Mouse (Mus musculus): ENCODE measurements around the gene Pex6. TPM values are rescaled to one million over a fixed set of nuclear protein-coding genes. Genes with fewer than 3 reads are reported as not detected.

Pex6 gene
- total RNA-seq, 2 experiments from 2014 or later = 54.6 to 55.5 TPM

DNA sequence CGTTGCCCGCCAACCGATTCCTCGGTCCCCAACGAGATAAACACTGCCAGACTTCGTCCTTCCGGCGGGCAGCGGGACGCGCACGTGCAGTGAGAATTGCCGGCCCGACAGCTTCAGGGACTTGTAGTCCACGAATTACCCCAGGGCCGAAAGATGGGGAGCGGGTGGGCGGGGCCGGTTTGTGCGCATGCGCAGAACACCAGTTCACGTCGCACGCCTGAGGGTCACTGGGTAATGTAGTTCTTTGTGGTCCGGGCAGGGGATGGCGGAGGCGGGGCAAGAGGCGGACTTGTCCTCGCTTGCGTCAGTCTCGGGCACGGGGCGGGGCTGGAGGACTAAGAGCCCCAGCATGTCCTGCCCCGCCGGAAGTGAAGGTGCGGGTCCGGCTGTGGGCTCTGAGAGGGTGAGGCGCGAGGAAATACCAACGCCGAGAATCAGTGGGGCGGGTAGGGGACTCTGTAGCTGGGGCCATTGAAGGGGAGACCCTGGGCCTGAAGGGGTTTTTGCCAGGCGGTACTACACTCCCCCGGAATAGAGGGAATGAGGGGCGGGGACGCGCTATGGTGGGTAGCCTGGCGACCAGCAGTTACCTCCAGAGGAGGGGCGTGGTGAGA is 30.4 kb upstream of the Pex6 start, which contains the start of gene Klhdc3:
Klhdc3 (minus strand) TSS at position 155 of the 614 bp plus-strand sequence.
- peak within 1 kb of the TSS; percentile 86 for H3K27ac ChIP-seq
- no peak for TF ChIP-seq CTCF (IDR thresholded peaks at IDR 0.05)
- intact Hi-C loops (cut with DNase I) = loop anchor here (1.0 to 2.0 kb wide), 2 partner anchors 24 to 30 kb away; partner anchors contain the start of genes Pex6 and Ppp2r5d
- DNase-seq (ENCODE audit: extremely low spot score in 1 of 2, low spot score in 2 of 2) = peak; percentile 96 to 97
- H3K4me3 ChIP-seq = peak within 1 kb of the TSS; percentile 96

DNA sequence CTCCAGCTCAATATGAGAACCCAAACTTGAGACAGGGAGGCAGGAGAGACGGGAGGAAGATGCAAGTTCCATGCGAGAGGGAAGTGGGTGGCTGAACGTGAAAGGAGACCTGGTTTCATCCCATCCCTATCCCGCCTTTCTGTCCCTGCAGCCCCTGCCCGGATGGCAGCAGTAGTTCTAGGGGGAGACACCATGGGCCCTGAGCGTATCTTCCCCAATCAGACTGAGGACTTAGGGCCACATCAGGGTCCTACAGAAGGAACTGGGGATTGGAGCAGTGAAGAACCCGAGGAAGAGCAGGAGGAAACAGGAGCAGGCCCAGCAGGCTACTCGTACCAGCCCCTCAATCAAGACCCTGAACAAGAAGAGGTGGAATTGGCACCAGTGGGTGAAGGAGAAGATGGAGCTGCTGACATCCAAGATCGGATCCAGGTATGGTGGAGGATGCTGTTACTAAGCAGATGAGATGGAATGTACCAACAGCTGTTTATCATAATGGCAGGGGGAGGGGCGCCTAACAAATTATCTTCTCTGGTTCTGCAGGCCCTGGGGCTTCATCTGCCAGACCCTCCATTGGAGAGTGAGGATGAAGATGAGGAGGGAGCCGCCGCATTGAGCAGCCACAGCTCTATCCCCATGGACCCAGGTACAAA is 29.7 kb upstream of the Pex6 start:
- intact Hi-C loops (cut with DNase I) = loop anchor here (2.0 kb wide), 1 partner anchor 23 kb away; the partner anchor contains the start of gene Ppp2r5d
- no peak for TF ChIP-seq CTCF (IDR thresholded peaks at IDR 0.05)
- DNase-seq (ENCODE audit: extremely low spot score in 1 of 2, low spot score in 2 of 2) = no peak
- peak overlapping the region; percentile 96 for H3K4me3 ChIP-seq
- peak overlapping the region; percentile 69 for H3K27ac ChIP-seq

- no peak for DNase-seq (ENCODE audit: extremely low spot score in 1 of 2, low spot score in 2 of 2)
- intact Hi-C loops (cut with DNase I) = no loop called here
- no peak for TF ChIP-seq CTCF (IDR thresholded peaks at IDR 0.05)
- no peak overlapping the region for H3K4me3 ChIP-seq
- no peak overlapping the region for H3K27ac ChIP-seq
These were observed 28.4 kb upstream of the Pex6 start for GRCm38 (mm10) chr17:46682654-46683389.

DNA sequence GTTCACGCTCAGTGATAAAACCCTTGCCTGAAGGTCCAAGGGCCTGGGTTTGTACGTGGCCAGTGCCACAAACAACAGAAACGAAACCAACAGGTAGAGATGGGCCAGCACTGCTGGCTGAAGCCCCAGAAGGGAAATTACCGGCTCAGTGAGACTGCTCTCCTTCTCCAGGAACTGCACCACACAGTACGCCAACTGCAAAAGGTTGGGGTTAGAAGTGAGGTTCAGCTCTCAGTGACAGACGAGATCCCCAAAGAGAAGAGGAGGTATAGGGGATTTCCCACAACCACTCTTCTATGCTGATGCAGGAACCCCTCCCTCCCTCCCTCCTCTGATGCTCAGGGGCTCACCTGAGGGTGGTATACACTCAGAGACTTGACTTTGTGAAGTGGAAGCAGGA is 25.4 kb upstream of the Pex6 start:
- DNase-seq (ENCODE audit: extremely low spot score in 1 of 2, low spot score in 2 of 2) = no peak
- intact Hi-C loops (cut with DNase I) = no loop called here
- no peak for TF ChIP-seq CTCF (IDR thresholded peaks at IDR 0.05)
- Histone ChIP-seq H3K4me3 (no peak overlapping the region), H3K27ac (no peak overlapping the region)

DNA sequence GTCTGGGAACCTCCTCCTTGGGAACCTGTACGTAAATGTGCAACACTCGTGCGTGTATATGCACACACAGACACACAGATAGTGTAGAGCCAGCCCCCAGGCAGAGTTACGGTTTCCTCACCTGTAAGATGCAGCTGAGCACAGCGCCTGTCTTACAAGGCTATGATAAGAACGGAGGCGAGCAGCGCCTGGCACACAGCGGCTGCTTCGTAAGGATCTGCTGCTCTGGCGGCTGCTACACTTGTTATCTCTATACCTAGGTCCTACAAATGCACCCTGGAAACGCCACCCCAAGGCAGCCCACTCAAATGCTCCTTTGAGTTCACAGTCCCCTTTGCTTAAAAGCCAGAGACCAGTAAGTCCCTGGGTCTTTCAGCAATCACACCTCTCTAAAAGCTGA is 20.6 kb upstream of the Pex6 start:
- DNase-seq (ENCODE audit: extremely low spot score in 1 of 2, low spot score in 2 of 2) = no peak
- H3K4me3 ChIP-seq = no peak overlapping the region
- no peak overlapping the region for H3K27ac ChIP-seq
- intact Hi-C loops (cut with DNase I) = no loop called here
- TF ChIP-seq CTCF (IDR thresholded peaks at IDR 0.05) = no peak

DNA sequence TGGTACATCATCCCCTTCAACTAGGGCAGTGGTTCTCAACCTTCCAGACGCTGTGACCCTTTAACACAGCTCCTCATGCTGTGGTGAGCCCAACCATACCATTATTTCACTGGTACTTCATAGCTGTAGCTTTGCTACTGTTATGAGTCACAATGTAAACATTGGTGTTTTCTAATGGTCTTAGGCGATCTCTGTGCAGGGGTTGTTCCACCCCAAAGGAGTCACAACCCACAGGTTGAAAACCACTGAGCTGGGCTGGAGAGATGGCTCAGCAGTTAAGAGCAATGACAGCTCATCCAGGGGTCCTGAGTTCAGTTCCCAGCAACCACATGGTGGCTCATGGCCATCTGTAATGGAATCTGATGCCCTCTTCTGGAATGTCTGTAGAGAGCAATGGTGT is 19.9 kb upstream of the Pex6 start:
- intact Hi-C loops (cut with DNase I) = no loop called here
- no peak overlapping the region for H3K27ac ChIP-seq
- TF ChIP-seq CTCF (IDR thresholded peaks at IDR 0.05) = no peak
- H3K4me3 ChIP-seq = no peak overlapping the region
- DNase-seq (ENCODE audit: extremely low spot score in 1 of 2, low spot score in 2 of 2) = no peak

- no peak for TF ChIP-seq CTCF (IDR thresholded peaks at IDR 0.05)
- no peak overlapping the region for H3K4me3 ChIP-seq
- intact Hi-C loops (cut with DNase I) = no loop called here
- no peak overlapping the region for H3K27ac ChIP-seq
- DNase-seq (ENCODE audit: extremely low spot score in 1 of 2, low spot score in 2 of 2) = no peak
These were observed 16.7 kb upstream of the Pex6 start for GRCm38 (mm10) chr17:46694517-46695063.

DNA sequence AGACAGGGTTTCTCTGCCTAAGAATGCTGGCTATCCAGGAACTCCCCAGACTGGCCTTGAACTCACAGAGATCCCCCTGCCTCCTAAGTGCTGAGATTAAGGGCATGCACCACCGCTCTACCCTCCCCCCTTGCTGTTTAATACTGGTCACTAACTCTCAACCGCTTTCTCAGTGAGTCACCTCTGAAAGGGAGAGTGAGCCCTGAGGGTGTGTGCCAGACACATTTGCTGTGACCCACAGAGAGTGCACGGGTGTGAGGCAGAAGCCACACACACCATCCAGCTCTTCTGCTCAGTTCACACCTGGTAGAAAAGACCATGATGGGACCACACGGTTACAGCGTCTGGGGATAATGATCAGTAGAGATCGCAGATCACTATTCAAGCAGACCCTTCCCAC is 12.7 kb upstream of the Pex6 start:
- H3K27ac ChIP-seq = no peak overlapping the region
- DNase-seq (ENCODE audit: extremely low spot score in 1 of 2, low spot score in 2 of 2) = no peak
- intact Hi-C loops (cut with DNase I) = no loop called here
- TF ChIP-seq CTCF (IDR thresholded peaks at IDR 0.05) = no peak
- no peak overlapping the region for H3K4me3 ChIP-seq

GRCm38 (mm10) chr17:46699245-46699644 is 12.0 kb upstream of the Pex6 start:
- H3K4me3 ChIP-seq = no peak overlapping the region
- no peak for TF ChIP-seq CTCF (IDR thresholded peaks at IDR 0.05)
- intact Hi-C loops (cut with DNase I) = no loop called here
- no peak overlapping the region for H3K27ac ChIP-seq
- DNase-seq (ENCODE audit: extremely low spot score in 1 of 2, low spot score in 2 of 2) = no peak

DNA sequence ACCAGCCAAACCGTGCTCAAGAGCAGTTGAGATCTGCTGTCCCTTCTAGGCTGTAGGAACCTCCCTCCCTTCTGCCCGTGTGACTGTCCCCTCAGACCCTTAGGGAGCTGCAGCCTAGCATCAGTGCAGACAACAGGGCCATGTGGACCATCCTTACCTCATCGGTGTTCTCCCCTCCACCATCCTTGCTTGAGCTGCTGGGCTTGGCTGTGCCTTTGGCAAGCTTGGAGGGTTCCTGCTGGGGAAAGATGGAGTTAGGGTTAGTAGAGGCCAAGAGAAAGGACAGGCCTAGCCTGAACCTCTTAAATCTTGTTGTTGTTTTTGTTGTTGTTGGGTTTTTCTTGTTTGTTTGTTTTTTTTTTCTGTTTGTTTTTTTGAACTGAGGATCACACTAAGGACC is 11.4 kb upstream of the Pex6 start:
- DNase-seq (ENCODE audit: extremely low spot score in 1 of 2, low spot score in 2 of 2) = no peak
- Histone ChIP-seq H3K4me3 (no peak overlapping the region), H3K27ac (no peak overlapping the region)
- intact Hi-C loops (cut with DNase I) = loop anchor here (5.0 kb wide), 1 partner anchor 148 kb away; no protein-coding TSS in a partner anchor
- TF ChIP-seq CTCF (IDR thresholded peaks at IDR 0.05) = no peak

DNA sequence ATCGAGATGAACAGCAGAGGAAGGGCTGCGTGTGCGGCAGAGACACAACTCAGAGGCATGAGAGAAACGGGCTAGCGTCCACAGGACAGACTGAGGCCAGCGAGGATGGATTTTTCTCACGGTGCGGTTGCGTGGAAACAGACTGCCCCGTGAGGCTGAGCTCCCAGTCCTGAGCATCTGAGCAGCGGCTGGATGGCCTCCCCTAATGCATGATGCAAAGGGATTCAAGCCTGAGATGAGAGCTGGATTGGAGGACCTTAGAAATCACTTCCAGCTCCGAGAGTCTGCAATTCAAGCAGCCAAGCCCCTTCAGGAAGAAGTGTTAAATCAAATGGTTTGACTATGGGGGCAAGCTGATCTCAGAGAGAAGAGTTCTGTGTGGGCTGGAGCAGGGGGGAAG is 9.8 kb upstream of the Pex6 start:
- DNase-seq (ENCODE audit: extremely low spot score in 1 of 2, low spot score in 2 of 2) = no peak
- H3K4me3 ChIP-seq = peak overlapping the region; percentile 11
- no peak for TF ChIP-seq CTCF (IDR thresholded peaks at IDR 0.05)
- peak overlapping the region; percentile 13; the same call in 1 of the 2 replicates for H3K27ac ChIP-seq
- intact Hi-C loops (cut with DNase I) = loop anchor here (5.0 kb wide), 1 partner anchor 149 kb away; no protein-coding TSS in a partner anchor

DNA sequence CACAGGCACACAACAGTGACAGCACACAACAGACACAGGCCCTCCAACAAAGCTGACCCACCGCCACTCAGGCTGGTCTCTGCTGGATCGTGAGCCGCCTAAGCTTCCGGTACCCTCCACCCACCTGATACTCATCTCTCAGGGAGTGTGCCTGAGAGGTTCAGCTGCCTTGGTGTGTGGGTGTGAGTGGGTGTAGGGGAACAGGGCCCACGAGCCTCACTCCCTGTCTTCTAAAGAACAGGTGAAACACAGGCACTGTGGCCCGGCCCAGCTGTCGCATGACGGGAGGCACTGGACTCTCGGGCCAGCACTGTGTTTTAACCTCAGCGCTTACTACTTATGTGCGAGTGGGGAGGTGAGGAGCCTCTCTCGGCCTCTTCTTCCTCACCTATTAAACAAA is 9.2 kb upstream of the Pex6 start:
- H3K4me3 ChIP-seq = peak overlapping the region; percentile 21
- peak overlapping the region; percentile 0; the same call in 1 of the 2 replicates for H3K27ac ChIP-seq
- intact Hi-C loops (cut with DNase I) = loop anchor here (5.0 kb wide), 1 partner anchor 150 kb away; no protein-coding TSS in a partner anchor
- DNase-seq (ENCODE audit: extremely low spot score in 1 of 2, low spot score in 2 of 2) = no peak
- no peak for TF ChIP-seq CTCF (IDR thresholded peaks at IDR 0.05)
